Mouse (Mus musculus): Measurements from ENCODE around the gene Bag6.

- TF ChIP-seq CTCF (conservative IDR thresholded peaks at IDR 0.05; ENCODE audit: insufficient read depth, insufficient read length, low read depth, low read length), result no peak
- no peak for TF ChIP-seq POLR2A (IDR thresholded peaks at IDR 0.05; ENCODE audit: low read depth, low read length)
Observed at GRCm38 (mm10) chr17:35108097-35108496, 26.9 kb upstream of the Bag6 start, which contains the start of gene Ly6g5c.

Measured in kidney, adult 2 months (tissue).